8 mouse cellular contexts compared by ENCODE assay signal in genomic region chr3:57301921-57302539, GRCm38 (mm10). TPM values are rescaled to one million over a fixed set of nuclear protein-coding genes. Genes with fewer than 3 reads are reported as not detected.
DNase-seq lines count a peak whose midpoint lies in the region; ATAC-seq and TF ChIP-seq lines count a peak whose summit lies in the region.

Tm4sf1 (minus strand) TSS chr3:57301988.

- no peak within 1 kb of the TSS for H3K9ac ChIP-seq in lung, embryonic 14.5 days
- H3K9ac ChIP-seq in forebrain, embryonic 14.5 days (ENCODE audit: low read length): no peak within 1 kb of the TSS
- no peak within 1 kb of the TSS for H3K9ac ChIP-seq in liver, embryonic 16.5 days (ENCODE audit: low read depth, low read length)

- H3K4me3 ChIP-seq in lung, embryonic 14.5 days (ENCODE audit: low read depth, low read length): no peak within 1 kb of the TSS
- H3K4me3 ChIP-seq in forebrain, embryonic 14.5 days (ENCODE audit: low read depth, low read length): no peak within 1 kb of the TSS
- H3K4me3 ChIP-seq in liver, embryonic 16.5 days (ENCODE audit: low read depth, low read length): no peak within 1 kb of the TSS

- ATAC-seq in lung, embryonic 14.5 days (ENCODE audit: insufficient read depth): no peak
- no peak for ATAC-seq in forebrain, embryonic 14.5 days
- no peak for ATAC-seq in liver, embryonic 16.5 days (ENCODE audit: low read depth)
- ATAC-seq in erythroid progenitor cell, adult 5-6 weeks (replicated peaks; ENCODE audit: low FRiP score, poor library complexity, severe bottlenecking): no peak

- intact Hi-C loops in heart, postnatal 36 days (cut with DNase I): no loop called here

- H3K27me3 ChIP-seq in lung, embryonic 14.5 days (ENCODE audit: insufficient read depth, low read length): no peaks in the 10 kb centered on the region
- no peaks in the 10 kb centered on the region for H3K27me3 ChIP-seq in forebrain, embryonic 14.5 days (replicated peaks; ENCODE audit: control insufficient read depth, insufficient read depth, low read length)
- no peaks in the 10 kb centered on the region for H3K27me3 ChIP-seq in liver, embryonic 16.5 days (ENCODE audit: control insufficient read depth, insufficient read depth, low read depth, low read length)

- WGBS in lung, embryonic 14.5 days: 73% methylated on average over 2 of the region's 2 CpGs
- WGBS in forebrain, embryonic 14.5 days: 87% methylated on average over 2 of the region's 2 CpGs
- whole genome bisulfite sequencing in liver, embryonic 16.5 days (ENCODE audit: insufficient replicate concordance): 52% methylated on average over 2 of the region's 2 CpGs

- no peak for DNase-seq in lung, embryonic 14.5 days
- DNase-seq in lung, postnatal 36 days: no peak
- DNase-seq in forebrain, embryonic 14.5 days (ENCODE audit: low spot score): no peak
- DNase-seq in heart, postnatal 36 days: no peak
- DNase-seq in yolk sac, embryonic 10.5 days (ENCODE audit: low spot score): no peak
- DNase-seq in spleen, postnatal 4 days (ENCODE audit: low spot score in 2 of 2): no peak

- no peak for TF ChIP-seq CTCF in lung, embryonic 14.5 days (IDR thresholded peaks at IDR 0.05; ENCODE audit: low read depth)

- H3K27ac ChIP-seq in lung, embryonic 14.5 days (ENCODE audit: low read depth): no peak within 1 kb of the TSS
- H3K27ac ChIP-seq in forebrain, embryonic 14.5 days (ENCODE audit: low read depth, low read length): no peak within 1 kb of the TSS
- no peak within 1 kb of the TSS for H3K27ac ChIP-seq in liver, embryonic 16.5 days (ENCODE audit: low read length)

- no peaks in the 10 kb centered on the region for H3K9me3 ChIP-seq in lung, embryonic 14.5 days (ENCODE audit: low read depth, low read length)
- H3K9me3 ChIP-seq in forebrain, embryonic 14.5 days (replicated peaks; ENCODE audit: control insufficient read depth, low read length): no peaks in the 10 kb centered on the region
- no peaks in the 10 kb centered on the region for H3K9me3 ChIP-seq in liver, embryonic 16.5 days (replicated peaks; ENCODE audit: control insufficient read depth, low read length)

- H3K4me2 ChIP-seq in lung, embryonic 14.5 days: no peak within 1 kb of the TSS
- H3K4me2 ChIP-seq in forebrain, embryonic 14.5 days (ENCODE audit: low read length): no peak within 1 kb of the TSS
- H3K4me2 ChIP-seq in liver, embryonic 16.5 days (ENCODE audit: low read depth, low read length): no peak within 1 kb of the TSS

- H3K4me1 ChIP-seq in lung, embryonic 14.5 days (ENCODE audit: insufficient read depth): no peaks in the 10 kb centered on the region
- H3K4me1 ChIP-seq in forebrain, embryonic 14.5 days (ENCODE audit: control insufficient read depth, insufficient read depth, low read length): no peaks in the 10 kb centered on the region
- no peaks in the 10 kb centered on the region for H3K4me1 ChIP-seq in liver, embryonic 16.5 days (ENCODE audit: control insufficient read depth, low read depth, low read length)

- no peaks in the 10 kb centered on the region for H3K36me3 ChIP-seq in lung, embryonic 14.5 days (ENCODE audit: insufficient read depth)
- no peaks in the 10 kb centered on the region for H3K36me3 ChIP-seq in forebrain, embryonic 14.5 days (ENCODE audit: control insufficient read depth, insufficient read depth, low read length)
- H3K36me3 ChIP-seq in liver, embryonic 16.5 days (ENCODE audit: control insufficient read depth, insufficient read depth): no peaks in the 10 kb centered on the region

RNA-seq across cellular contexts. Expression of gene Tm4sf1, which starts in this region (rescaled TPM):
- 53.8 and 60.9 TPM in 2 replicates for polyA plus RNA-seq in lung, embryonic 14.5 days (2014; fragmentation: Nextera tagmentation; extraction: Ambion mirVana)
- polyA plus RNA-seq in forebrain, embryonic 14.5 days (2014; fragmentation: Nextera tagmentation; extraction: Ambion mirVana): 20.9 and 23.8 TPM in 2 replicates
- 10 to 100 TPM; 93.9 to 95.5 TPM for total RNA-seq in heart, postnatal 36 days (2021)
- polyA plus RNA-seq in liver, embryonic 16.5 days (2015; fragmentation: Nextera tagmentation; extraction: Ambion mirVana): 13.2 and 13.3 TPM in 2 replicates
- not detected in 2 replicates for total RNA-seq in erythroid progenitor cell, adult 5-6 weeks (2015; ENCODE audit: low replicate concordance)
- total RNA-seq in erythroid progenitor cell, adult 5-6 weeks (2017; ENCODE audit: low replicate concordance): not detected in 2 replicates

Comparison
In these comparisons a context has a peak if more than half of its experiments do, and no peak if none do; other contexts are left out.
1. RNA of gene Tm4sf1 (total RNA-seq): 93.9 to 95.5 TPM in heart, postnatal 36 days; not detected in erythroid progenitor cell, adult 5-6 weeks; every median in the first group is over 10 times any median in the second.